Mouse (Mus musculus) heart, postnatal 4 days (tissue): Measurements from ENCODE around the gene Bpifb2. TPM values are rescaled to one million over a fixed set of nuclear protein-coding genes. Genes with fewer than 3 reads are reported as not detected.
"Not testable (repeated sequence)": the region's sequence is repeated elsewhere in the genome, so short reads cannot be mapped to it uniquely, and the experiment has no call there.

Experiments
- DNase-seq: peaks from one replicate; pipeline ENCODE4 v3.0.0; 2021
- total RNA-seq, 2 experiments: library from RNA; stranded (reverse); gene quantifications; 2 replicates each; pipeline ENCODE4 v1.2.3; 2021

The Bpifb2 gene
- total RNA-seq, result not detected

DNA sequence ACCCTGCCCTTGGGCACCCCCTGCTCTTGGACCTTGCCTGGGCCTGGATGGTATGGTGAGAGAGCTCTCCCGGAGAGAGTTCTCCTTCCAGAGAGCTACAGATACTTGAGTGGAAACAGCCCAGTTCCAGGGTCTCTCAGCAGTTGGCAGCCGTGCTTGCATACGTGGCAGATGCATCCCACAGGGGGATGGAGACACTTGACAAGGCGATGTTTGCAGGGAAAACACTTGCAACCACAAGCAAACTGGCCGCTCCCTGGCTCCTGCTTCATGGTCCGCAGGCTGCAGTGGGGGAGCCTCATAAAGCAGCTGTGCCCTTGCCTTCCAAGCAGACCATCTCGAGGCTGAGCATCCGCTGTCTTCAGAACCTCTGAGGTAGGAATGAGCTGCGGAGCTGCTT lies at the start of gene Bpifb2:
Bpifb2 (plus strand) TSS at position 301 of the 400 bp plus-strand sequence.
- DNase-seq, result no peak

- DNase-seq, result not testable (repeated sequence)
Observed at GRCm38 (mm10) chr2:153825900-153826299, 48.9 kb upstream of the Bpifb2 start.

DNA sequence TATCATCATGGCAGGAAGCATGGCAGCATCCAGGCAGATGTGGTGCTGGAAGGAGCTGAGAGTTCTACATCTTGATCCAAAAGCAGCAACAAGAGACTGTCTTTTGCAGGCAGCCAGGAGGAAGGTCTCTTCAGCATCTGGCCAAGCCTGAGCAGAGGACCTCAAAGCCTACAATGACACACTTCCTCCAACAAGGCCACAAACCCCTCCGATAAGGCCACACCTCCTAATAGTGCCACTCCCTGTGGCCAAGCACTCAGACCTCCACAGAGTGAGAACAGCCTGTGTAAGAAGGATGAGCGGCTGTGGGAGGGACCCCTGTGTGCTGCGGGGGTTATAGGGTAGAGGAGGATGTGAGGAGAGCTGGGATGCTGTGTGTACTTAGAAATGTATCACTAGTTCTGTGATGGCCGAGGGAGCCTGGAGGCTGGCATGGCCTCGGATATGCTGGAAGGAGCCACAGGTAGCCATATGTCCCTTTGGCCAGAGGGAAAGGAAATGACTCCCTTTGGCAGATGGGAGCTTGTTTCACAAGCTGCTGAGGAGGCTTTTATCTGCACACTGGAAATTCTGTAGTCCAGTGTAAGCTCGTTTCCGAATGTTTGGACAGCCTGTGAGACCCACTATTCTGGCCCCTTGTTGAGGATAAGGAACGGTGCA lies 47.5 kb upstream of the Bpifb2 start:
- DNase-seq, result no peak

- no peak for DNase-seq
Observed at GRCm38 (mm10) chr2:153828704-153829103, 46.1 kb upstream of the Bpifb2 start.

GRCm38 (mm10) chr2:153833291-153833690 lies 41.6 kb upstream of the Bpifb2 start:
- no peak for DNase-seq

DNA sequence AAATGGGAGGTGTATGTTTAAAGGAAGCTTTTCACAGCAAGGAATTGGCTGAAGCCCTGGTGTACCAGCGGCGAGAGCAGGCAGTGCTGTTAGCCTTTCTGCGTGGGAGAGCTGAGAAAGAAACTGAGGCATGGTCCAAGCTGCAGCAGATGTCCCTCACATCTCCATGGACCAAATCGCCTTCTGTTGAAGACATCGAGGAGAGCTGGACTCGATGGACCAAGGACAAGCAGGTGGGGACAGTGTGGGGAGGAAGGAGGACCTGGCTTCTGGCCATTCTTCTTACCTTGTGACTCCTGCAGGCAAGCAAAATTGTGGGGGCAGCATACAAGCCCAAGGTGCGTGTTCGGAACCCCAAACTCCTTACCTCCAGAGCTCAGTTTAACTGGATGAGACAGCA lies 32.0 kb upstream of the Bpifb2 start:
- DNase-seq, result no peak

DNA sequence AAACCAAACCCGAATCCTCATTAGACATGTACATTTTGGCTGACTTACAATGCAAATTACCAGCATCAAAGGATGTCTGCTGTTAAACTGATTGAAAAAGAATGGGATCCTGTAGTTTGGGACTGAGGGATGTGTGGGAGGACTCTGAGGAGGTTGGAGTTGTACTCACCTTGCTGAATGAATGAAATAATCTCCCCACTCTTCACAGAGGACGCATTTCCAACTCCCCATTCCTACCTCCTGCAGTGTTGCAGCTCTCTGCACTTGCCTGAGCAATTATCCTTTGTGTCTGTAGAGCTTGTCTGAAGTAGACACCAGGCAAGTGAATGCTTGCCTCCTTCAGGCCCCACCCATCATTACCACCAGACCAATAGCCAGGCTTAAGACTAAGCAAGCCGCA lies 26.5 kb upstream of the Bpifb2 start:
- no peak for DNase-seq

- no peak for DNase-seq
Observed at GRCm38 (mm10) chr2:153850351-153851029, 24.4 kb upstream of the Bpifb2 start.

GRCm38 (mm10) chr2:153851030-153851360 lies 23.9 kb upstream of the Bpifb2 start:
- DNase-seq, result peak; percentile 74

- DNase-seq, result no peak
Observed at GRCm38 (mm10) chr2:153853544-153853943, 21.3 kb upstream of the Bpifb2 start.

DNA sequence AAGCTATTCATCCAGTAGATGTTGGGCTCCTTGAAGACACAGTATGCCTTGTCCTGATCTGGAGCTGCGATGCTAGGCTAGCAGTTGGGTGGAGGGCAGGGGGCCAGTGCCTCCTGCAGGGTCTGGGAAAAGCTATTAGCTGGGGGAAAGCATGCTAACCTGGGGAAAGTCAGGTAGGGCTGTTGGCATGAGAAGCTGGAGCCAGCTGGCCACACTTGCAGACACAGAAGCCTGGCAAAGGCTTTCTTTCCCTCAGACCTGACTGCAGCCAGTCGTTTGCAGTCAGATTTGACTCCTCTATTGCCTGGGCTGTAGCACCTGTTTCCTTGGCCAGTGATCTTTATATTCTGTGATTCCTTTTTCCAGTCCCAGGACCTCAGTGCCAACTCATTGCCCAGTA lies 15.3 kb upstream of the Bpifb2 start:
- no peak for DNase-seq

- DNase-seq, result no peak
Observed at GRCm38 (mm10) chr2:153860315-153860714, 14.5 kb upstream of the Bpifb2 start.

- no peak for DNase-seq
Observed at GRCm38 (mm10) chr2:153860715-153861114, 14.1 kb upstream of the Bpifb2 start.

- DNase-seq, result no peak
Observed at GRCm38 (mm10) chr2:153861960-153862359, 12.9 kb upstream of the Bpifb2 start.

DNA sequence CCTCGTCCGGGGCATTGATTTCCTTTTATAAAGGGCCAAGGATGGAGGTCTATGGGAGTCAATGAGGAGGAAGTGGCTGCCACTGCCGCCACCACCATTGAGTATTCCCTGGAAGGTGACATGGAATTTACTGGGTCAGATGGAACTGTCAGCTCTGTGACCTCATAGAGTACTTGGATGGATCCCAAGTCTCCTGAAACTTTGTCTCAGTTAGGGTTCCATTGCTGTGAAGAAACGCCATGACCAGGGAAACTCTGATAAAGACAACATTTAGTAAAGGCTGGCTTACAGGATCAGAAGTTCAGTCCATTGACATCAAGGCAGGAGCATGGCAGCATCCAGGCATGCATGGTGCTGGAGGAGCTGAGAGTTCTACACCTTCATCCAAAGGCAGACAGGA lies 3.9 kb upstream of the Bpifb2 start, which contains the start of gene Sun5:
Sun5 (minus strand) TSS at position 101 of the 400 bp plus-strand sequence.
- no peak for DNase-seq

DNA sequence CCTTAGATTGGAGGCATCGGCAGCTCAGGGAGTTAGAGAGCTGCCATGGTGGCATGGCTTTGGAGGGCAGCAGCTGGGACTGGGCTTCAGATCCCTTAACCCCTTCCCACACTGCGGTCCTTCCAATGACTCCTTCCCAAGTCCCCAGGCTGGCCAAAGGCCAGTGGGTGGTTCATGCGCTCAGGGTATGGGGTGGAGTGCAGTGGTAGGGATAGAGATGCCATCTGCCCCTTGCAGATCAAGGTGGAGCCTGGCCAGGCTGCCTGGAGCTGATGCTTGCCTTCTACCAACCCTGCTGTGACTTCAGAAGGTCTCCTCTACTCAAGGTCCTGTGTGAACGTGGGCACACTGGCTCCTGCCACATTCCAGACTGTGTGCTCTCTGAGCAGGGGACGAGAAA lies 24.3 kb downstream of the Bpifb2 start:
- no peak for DNase-seq

DNA sequence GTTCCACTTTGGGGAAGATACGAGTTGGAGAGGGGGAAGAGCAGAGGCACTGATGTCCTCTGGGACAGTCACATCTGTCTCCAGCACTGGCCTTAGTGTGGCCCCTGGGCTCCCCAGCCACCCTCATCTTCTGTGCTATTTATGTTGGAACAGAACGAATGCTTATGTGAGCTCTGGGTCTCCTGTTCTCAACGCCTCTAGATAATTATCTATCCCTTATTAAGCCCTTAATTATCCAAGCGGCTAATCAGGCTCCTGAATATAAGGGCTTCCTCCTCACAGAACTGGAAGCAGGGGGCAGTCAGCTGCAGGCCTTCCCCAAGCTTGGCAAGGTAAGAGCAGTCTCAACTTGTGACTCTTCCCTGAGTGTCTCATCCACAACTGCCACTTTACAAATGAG lies 25.2 kb downstream of the Bpifb2 start, which contains the start of gene Bpifb6:
Bpifb6 (plus strand) TSS at position 301 of the 400 bp plus-strand sequence.
- no peak for DNase-seq

DNA sequence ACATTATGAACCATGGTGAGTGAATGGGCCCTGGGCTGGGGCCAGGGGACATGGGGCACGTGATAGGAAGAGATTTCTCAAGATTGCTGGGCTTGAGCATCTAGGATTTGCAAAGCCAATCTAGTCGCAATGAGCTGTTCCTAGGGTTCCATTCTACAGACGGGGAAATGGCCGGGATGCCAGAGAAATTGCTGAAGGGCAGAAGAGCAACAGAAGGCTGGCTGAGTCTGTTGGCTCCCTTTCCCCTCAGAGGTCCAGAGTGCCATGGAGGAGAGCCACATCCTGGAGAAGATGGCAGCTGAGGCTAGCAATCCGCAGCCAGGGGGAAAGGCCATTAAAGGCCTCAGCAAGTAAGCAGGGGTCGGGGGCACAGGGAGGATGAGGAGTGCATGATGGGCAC lies 27.9 kb downstream of the Bpifb2 start:
- no peak for DNase-seq

DNA sequence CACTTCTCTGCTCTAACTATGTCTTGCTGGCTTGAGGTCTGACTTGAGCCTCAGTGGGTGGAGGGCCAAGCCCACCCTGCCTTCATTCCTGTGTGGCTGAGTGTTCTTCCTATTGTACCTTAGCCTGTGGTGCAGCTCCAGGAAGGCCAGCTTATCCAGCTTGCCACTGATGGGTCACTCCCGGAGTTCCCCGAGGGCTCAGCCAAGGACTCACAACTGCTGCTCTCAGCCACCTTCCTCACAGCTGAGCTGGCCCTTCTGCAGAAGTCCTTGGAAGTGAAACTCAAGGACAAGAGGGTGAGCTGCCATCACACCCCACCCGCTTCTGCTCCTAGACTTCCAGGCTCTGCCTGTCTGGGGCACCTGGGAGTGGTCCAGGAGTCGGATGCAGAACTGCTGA lies 31.8 kb downstream of the Bpifb2 start:
- no peak for DNase-seq

DNA sequence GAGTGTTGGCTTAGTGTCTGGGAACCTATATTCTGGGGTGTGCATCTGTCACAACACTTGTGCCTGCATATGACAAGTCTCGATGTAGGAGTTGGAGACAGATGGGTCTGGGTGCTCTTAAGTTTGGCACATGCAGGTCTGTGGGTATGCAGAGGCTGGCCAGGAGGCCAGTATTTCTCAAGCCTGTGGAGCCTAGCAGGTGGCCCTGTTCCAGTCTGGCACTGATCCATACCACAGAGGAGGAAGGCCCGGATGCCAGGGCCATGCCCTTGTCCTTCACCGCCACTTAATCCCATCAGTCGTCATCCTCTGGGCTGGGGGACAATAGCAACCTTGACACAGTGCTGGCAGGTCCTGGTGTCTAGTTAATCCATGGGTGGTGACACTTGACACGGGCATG lies 39.3 kb downstream of the Bpifb2 start:
- peak; percentile 64 for DNase-seq

GRCm38 (mm10) chr2:153917930-153918329 lies 43.1 kb downstream of the Bpifb2 start, which contains the start of gene Bpifb3:
TSS of gene Bpifb3 (plus strand) at chr2:153918230.
- DNase-seq, result no peak

DNA sequence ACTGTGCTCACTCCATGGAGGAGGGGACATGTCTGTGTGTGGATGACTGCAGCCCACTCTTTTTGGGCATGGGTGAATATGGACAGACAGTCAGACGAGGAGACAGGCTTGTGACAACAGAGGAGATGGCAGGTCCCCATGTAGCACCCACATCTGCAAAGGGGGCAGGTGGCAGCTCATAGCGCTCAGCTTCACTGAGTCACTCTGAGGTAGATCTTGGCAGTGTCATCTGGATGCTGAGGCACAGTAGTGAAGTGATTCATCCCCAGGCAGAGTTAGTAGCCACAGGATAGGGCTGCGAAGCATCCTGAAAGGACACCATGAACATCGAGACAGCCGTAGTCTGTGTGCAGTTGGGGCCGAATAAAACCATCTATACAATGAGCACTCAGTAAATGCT lies 46.4 kb downstream of the Bpifb2 start:
- no peak for DNase-seq

GRCm38 (mm10) chr2:153929871-153930413 lies 55.1 kb downstream of the Bpifb2 start:
- DNase-seq, result peak; percentile 77

- no peak for DNase-seq
Observed at GRCm38 (mm10) chr2:153931125-153931524, 56.3 kb downstream of the Bpifb2 start.
